ENCODE assay signal across 17 mouse cellular contexts in genomic region chr1:157011226-157011625, GRCm38 (mm10).
DNase-seq lines count a peak whose midpoint lies in the region; ATAC-seq lines count a peak whose summit lies in the region.
"Had no signal": no experiment of that assay in that cellular context is flagged by ENCODE, and none has a peak within 500 bp of the region (broad histone marks: within the 10 kb centered on the region; RNA-seq: fewer than 3 reads in every experiment).

No protein-coding gene starts in this region.

- peak; percentile 22 for DNase-seq in heart, adult 11 months
- no peak for DNase-seq in heart, postnatal 36 days
- DNase-seq in 3T3-L1 (ENCODE audit: low read depth, low spot score) = peak; percentile 65
- peak; percentile 80 for DNase-seq in Muller cell, postnatal 12 days (ENCODE audit: inconsistent ontology term)
- DNase-seq in adrenal gland, postnatal 25 days = no peak
- DNase-seq: adrenal gland, adult 8-10 months; adrenal gland, postnatal 36 days; cerebellum, adult 18-20 months; cerebellum, adult 9-10 months; cerebellum, postnatal 14 days; gastrocnemius, postnatal 10 days; gastrocnemius, postnatal 36 days; kidney, adult 11 months had no signal

- no peak for ATAC-seq in activated CD4-positive, CD25-positive, alpha-beta regulatory T cell, adult 4 months
- ATAC-seq: forebrain, embryonic 15.5 days; hindbrain, embryonic 16.5 days; intestine, embryonic 15.5 days had no signal

- intact Hi-C loops in heart, postnatal 36 days (cut with DNase I) = no loop called here

Comparison
In these comparisons a context has a peak if more than half of its experiments do, and no peak if none do; other contexts are left out.
1. DNase-seq: peak in heart, adult 11 months (single experiment), 3T3-L1 (single experiment) and Muller cell, postnatal 12 days (single experiment); none in heart, postnatal 36 days (0 of 2) and adrenal gland, postnatal 25 days (single experiment).